Mouse (Mus musculus) MEL (cell line): ENCODE measurements around the gene Hecw2. TPM values are rescaled to one million over a fixed set of nuclear protein-coding genes. Genes with fewer than 3 reads are reported as not detected.

Source experiments
- DNase-seq: peaks from one replicate; pipeline ENCODE4 v3.0.0; 2011; ENCODE audit warnings: low read depth, low spot score
- H3K27ac ChIP-seq: 2 replicates; pipeline ENCODE4 v1.5.1; 2012; ENCODE audit warnings: low read depth, mild to moderate bottlenecking, control low read depth, low read length, moderate library complexity; ENCODE audit not compliant: control insufficient read depth
- H3K27me3 ChIP-seq, 2 experiments: fragments of 150-350 bp in 1 of 2; sonication (generic) in 1 of 2; 2 replicates each; pipeline ENCODE4 v1.6.1; 2012; ENCODE audit warnings: low read length in 2 of 2, mild to moderate bottlenecking in 2 of 2, improper control_type of control experiment in 1 of 2, moderate library complexity in 1 of 2; ENCODE audit not compliant: insufficient read depth in 2 of 2, control insufficient read depth in 1 of 2
- H3K36me3 ChIP-seq, 2 experiments: 2 replicates each; pipeline ENCODE4 v1.6.1; 2012 to 2014; ENCODE audit warnings: low read length in 2 of 2, improper control_type of control experiment in 1 of 2, inconsistent platforms in 1 of 2, mild to moderate bottlenecking in 1 of 2; ENCODE audit not compliant: insufficient read depth in 2 of 2, control insufficient read depth in 1 of 2
- H3K4me1 ChIP-seq, 2 experiments: fragments of 150-350 bp in 1 of 2; sonication (generic) in 1 of 2; 2 replicates each; pipeline ENCODE4 v1.6.1; 2012; ENCODE audit warnings: low read length in 2 of 2, improper control_type of control experiment in 1 of 2, mild to moderate bottlenecking in 1 of 2; ENCODE audit not compliant: insufficient read depth in 2 of 2, control insufficient read depth in 1 of 2
- H3K4me3 ChIP-seq, 2 experiments: fragments of 150-350 bp in 1 of 2; sonication (generic) in 1 of 2; 2 replicates each; pipeline ENCODE4 v1.5.1; 2012; ENCODE audit warnings: low read depth in 2 of 2, low read length in 2 of 2, mild to moderate bottlenecking in 2 of 2, moderate library complexity in 2 of 2, control low read depth in 1 of 2, improper control_type of control experiment in 1 of 2; ENCODE audit not compliant: control insufficient read depth in 1 of 2, insufficient read depth in 1 of 2
- H3K79me2 ChIP-seq: 2 replicates; pipeline ENCODE4 v1.6.1; 2012; ENCODE audit warnings: mild to moderate bottlenecking, low read length, moderate library complexity; ENCODE audit not compliant: control insufficient read depth, poor library complexity, insufficient read depth
- H3K9ac ChIP-seq: 2 replicates; pipeline ENCODE4 v1.6.1; 2012; ENCODE audit warnings: low read depth, mild to moderate bottlenecking, control low read depth, low read length, moderate library complexity; ENCODE audit not compliant: control insufficient read depth, poor library complexity, severe bottlenecking
- H3K9me3 ChIP-seq: fragments of 150-350 bp; sonication (generic); replicated peaks from 2 replicates; pipeline ENCODE4 v1.6.1; 2012; ENCODE audit warnings: mild to moderate bottlenecking, low read length, improper control_type of control experiment, moderate library complexity; ENCODE audit not compliant: insufficient read depth
- BHLHE40 ChIP-seq: IDR thresholded peaks from 2 replicates; pipeline ENCODE4 v1.6.1; 2012; ENCODE audit warnings: low read depth, mild to moderate bottlenecking, inconsistent platforms, low read length, improper control_type of control experiment, borderline replicate concordance
- CHD1 ChIP-seq: IDR thresholded peaks from 2 replicates; pipeline ENCODE4 v1.6.1; 2012; ENCODE audit warnings: low read depth, mild to moderate bottlenecking, inconsistent platforms, low read length, improper control_type of control experiment
- CTCF ChIP-seq, 3 experiments: IDR thresholded peaks in 2 of 3; conservative IDR thresholded peaks in 1 of 3; 2 replicates each; pipeline ENCODE4 v1.5.1; 2011 to 2012; ENCODE audit warnings: low read length in 3 of 3, low read depth in 2 of 3, mild to moderate bottlenecking in 2 of 3, improper control_type of control experiment in 1 of 3, inconsistent platforms in 1 of 3, mixed read lengths in 1 of 3, moderate library complexity in 1 of 3; ENCODE audit not compliant: control insufficient read depth in 1 of 3, insufficient read depth in 1 of 3, poor library complexity in 1 of 3, severe bottlenecking in 1 of 3
- E2F4 ChIP-seq: IDR thresholded peaks from 2 replicates; pipeline ENCODE4 v1.6.1; 2011; ENCODE audit warnings: low read depth, low read length, improper control_type of control experiment, borderline replicate concordance
- EP300 ChIP-seq, 2 experiments: IDR thresholded peaks; 2 replicates each; pipeline ENCODE4 v1.6.1; 2011; ENCODE audit warnings: improper control_type of control experiment in 2 of 2, low read length in 2 of 2, low read depth in 1 of 2, mild to moderate bottlenecking in 1 of 2
- ETS1 ChIP-seq: IDR thresholded peaks from 2 replicates; pipeline ENCODE4 v1.6.1; 2012; ENCODE audit warnings: low read depth, mild to moderate bottlenecking, inconsistent platforms, low read length, improper control_type of control experiment, moderate library complexity
- GABPA ChIP-seq: IDR thresholded peaks from 2 replicates; pipeline ENCODE4 v1.6.1; 2012; ENCODE audit warnings: low read depth, mild to moderate bottlenecking, inconsistent platforms, low read length, improper control_type of control experiment, moderate library complexity
- GATA1 ChIP-seq: IDR thresholded peaks from 2 replicates; pipeline ENCODE4 v1.6.1; 2011; ENCODE audit warnings: low read depth, low read length, improper control_type of control experiment
- JUND ChIP-seq: IDR thresholded peaks from 2 replicates; pipeline ENCODE4 v1.6.1; 2011; ENCODE audit warnings: low read depth, mild to moderate bottlenecking, improper control_type of control experiment, low read length
- KAT2A ChIP-seq: conservative IDR thresholded peaks from 2 replicates; pipeline ENCODE4 v1.6.1; 2012; ENCODE audit warnings: low read depth, low read length, improper control_type of control experiment, inconsistent platforms
- MAFK ChIP-seq: IDR thresholded peaks from 2 replicates; pipeline ENCODE4 v1.6.1; 2011; ENCODE audit warnings: low read depth, mild to moderate bottlenecking, low read length, improper control_type of control experiment, borderline replicate concordance
- MXI1 ChIP-seq: IDR thresholded peaks from 2 replicates; pipeline ENCODE4 v1.6.1; 2011; ENCODE audit warnings: mild to moderate bottlenecking, low read depth, low read length, improper control_type of control experiment
- MYC ChIP-seq: IDR thresholded peaks from 2 replicates; pipeline ENCODE4 v1.6.1; 2011; ENCODE audit warnings: low read depth, mild to moderate bottlenecking, low read length, improper control_type of control experiment, moderate library complexity
- NRF1 ChIP-seq: IDR thresholded peaks from 2 replicates; pipeline ENCODE4 v1.6.1; 2014; ENCODE audit warnings: low read depth, mild to moderate bottlenecking, inconsistent platforms, low read length, improper control_type of control experiment, moderate library complexity; ENCODE audit not compliant: poor library complexity, insufficient read depth, severe bottlenecking
- POLR2AphosphoS2 ChIP-seq: IDR thresholded peaks from 2 replicates; pipeline ENCODE4 v1.6.1; 2011; ENCODE audit warnings: low read length, improper control_type of control experiment
- POLR2AphosphoS5 ChIP-seq: IDR thresholded peaks from 2 replicates; pipeline ENCODE4 v1.6.1; 2012; ENCODE audit warnings: low read depth, borderline replicate concordance, mild to moderate bottlenecking, inconsistent platforms, low read length, moderate library complexity, mixed read lengths
- RAD21 ChIP-seq: IDR thresholded peaks from 2 replicates; pipeline ENCODE4 v1.6.1; 2011; ENCODE audit warnings: mild to moderate bottlenecking, low read depth, low read length, improper control_type of control experiment
- RCOR1 ChIP-seq: IDR thresholded peaks from 2 replicates; pipeline ENCODE4 v1.6.1; 2012; ENCODE audit warnings: low read depth, mild to moderate bottlenecking, inconsistent platforms, low read length, improper control_type of control experiment
- SIN3A ChIP-seq: IDR thresholded peaks from 2 replicates; pipeline ENCODE4 v1.6.1; 2012; ENCODE audit warnings: low read length, improper control_type of control experiment, inconsistent platforms
- TAL1 ChIP-seq: IDR thresholded peaks from 2 replicates; pipeline ENCODE4 v1.6.1; 2012; ENCODE audit warnings: mild to moderate bottlenecking, inconsistent platforms, low read length, moderate library complexity, mixed read lengths
- ZMIZ1 ChIP-seq: IDR thresholded peaks from 2 replicates; pipeline ENCODE4 v1.6.1; 2012; ENCODE audit warnings: low read depth, mild to moderate bottlenecking, inconsistent platforms, low read length, improper control_type of control experiment, moderate library complexity
- polyA plus RNA-seq, 2 experiments: library from polyadenylated mRNA; stranded (reverse) in 1 of 2; unstranded in 1 of 2; fragments of >175 nt in 1 of 2; fragments of >200 nt in 1 of 2; gene quantifications; 2 replicates each; pipeline versions ENCODE4 v1.2.1 to v1.2.4; 2012; ENCODE audit warnings: low replicate concordance in 2 of 2, low read depth in 1 of 2; ENCODE audit not compliant: insufficient read length in 2 of 2, insufficient read depth in 1 of 2, missing spikeins in 1 of 2
- total RNA-seq: library from RNA; depleted of rRNA; stranded (reverse); fragments of 300-350 nt; gene quantifications from 2 replicates; pipeline ENCODE4 v1.2.3, GENCODE M21; 2012

The Hecw2 gene
- total and polyA plus RNA-seq, 3 experiments: not detected

DNA sequence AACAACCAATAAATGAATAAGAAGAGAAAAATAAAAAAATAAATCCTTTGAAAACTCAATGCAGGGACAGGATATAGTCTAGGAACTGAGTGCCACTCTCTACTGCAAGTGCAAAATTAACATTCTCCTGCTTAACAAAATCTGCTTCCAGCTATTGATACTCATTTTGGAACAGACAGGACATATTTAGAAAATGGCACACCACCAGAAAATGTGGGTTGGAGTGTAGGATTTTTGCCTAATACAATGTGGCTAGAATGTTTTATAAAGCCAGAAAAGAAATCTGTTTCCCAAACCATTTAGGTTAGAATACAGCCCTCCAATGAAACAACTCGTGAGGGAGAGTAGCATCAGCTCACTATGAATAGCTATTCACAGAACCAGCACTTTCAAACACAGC, 129.5 kb downstream of the Hecw2 start:
- no peak for TF ChIP-seq KAT2A
- no peak for TF ChIP-seq EP300 (IDR thresholded peaks at IDR 0.05; ENCODE audit: low read depth in 1 of 2, low read length in 2 of 2)
- TF ChIP-seq POLR2AphosphoS5: no peak
- TF ChIP-seq GABPA: no peak
- no peak for TF ChIP-seq TAL1
- no peak for TF ChIP-seq SIN3A
- TF ChIP-seq ZMIZ1: no peak
- TF ChIP-seq RCOR1: no peak
- no peak for TF ChIP-seq BHLHE40
- TF ChIP-seq E2F4: no peak
- TF ChIP-seq POLR2AphosphoS2: no peak
- TF ChIP-seq CTCF (IDR thresholded peaks at IDR 0.05 in 2 of 3, conservative IDR thresholded peaks at IDR 0.05 in 1 of 3; ENCODE audit: control insufficient read depth in 1 of 3, insufficient read depth in 1 of 3, low read depth in 2 of 3, low read length in 3 of 3, poor library complexity in 1 of 3, severe bottlenecking in 1 of 3): no peak
- TF ChIP-seq MAFK: no peak
- no peaks in the 10 kb centered on the region for H3K36me3 ChIP-seq
- H3K4me1 ChIP-seq: no peaks in the 10 kb centered on the region
- H3K27ac ChIP-seq: no peak overlapping the region
- no peak for DNase-seq
- no peak overlapping the region for H3K9ac ChIP-seq
- H3K79me2 ChIP-seq: no peaks in the 10 kb centered on the region
- H3K9me3 ChIP-seq: no peaks in the 10 kb centered on the region
- H3K27me3 ChIP-seq: no peaks in the 10 kb centered on the region
- H3K4me3 ChIP-seq: no peak overlapping the region

DNA sequence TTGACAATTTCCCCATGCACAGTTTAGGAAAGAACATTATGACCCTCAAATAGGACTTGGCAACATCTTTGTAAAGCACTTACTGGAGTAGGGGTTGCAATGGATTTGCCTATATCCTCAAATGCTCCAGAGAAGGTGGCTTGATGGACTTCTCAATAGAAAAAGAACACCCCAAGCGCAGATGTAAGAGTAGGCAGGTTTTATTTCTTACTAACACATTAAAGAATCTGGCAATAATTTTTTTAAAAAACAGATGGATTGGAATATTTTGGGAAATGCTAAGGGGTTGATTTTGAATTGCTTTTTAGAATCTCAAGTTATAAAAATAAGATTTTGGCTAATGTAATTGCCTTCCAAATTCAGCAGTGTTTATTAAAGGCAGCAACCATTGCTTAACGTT, 133.9 kb downstream of the Hecw2 start:
- Histone ChIP-seq H3K4me3 (no peak overlapping the region), H3K4me1 (no peaks in the 10 kb centered on the region), H3K9ac (no peak overlapping the region), H3K9me3 (no peaks in the 10 kb centered on the region), H3K79me2 (no peaks in the 10 kb centered on the region), H3K36me3 (no peaks in the 10 kb centered on the region), H3K27ac (no peak overlapping the region), H3K27me3 (no peaks in the 10 kb centered on the region)
- TF ChIP-seq CHD1 (no peak), RCOR1 (no peak), JUND (no peak), MXI1 (no peak), MYC (no peak), ETS1 (no peak), ZMIZ1 (no peak), TAL1 (no peak), GATA1 (no peak), SIN3A (no peak), NRF1 (no peak), EP300 (IDR thresholded peaks at IDR 0.05; ENCODE audit: low read depth in 1 of 2, low read length in 2 of 2) (no peak), RAD21 (no peak)
- DNase-seq: no peak
